Mouse (Mus musculus): ENCODE measurements around the gene 2010111I01Rik.
"Not testable (repeated sequence)": the region's sequence is repeated elsewhere in the genome, so short reads cannot be mapped to it uniquely, and the experiment has no call there.

2010111I01Rik gene

DNA sequence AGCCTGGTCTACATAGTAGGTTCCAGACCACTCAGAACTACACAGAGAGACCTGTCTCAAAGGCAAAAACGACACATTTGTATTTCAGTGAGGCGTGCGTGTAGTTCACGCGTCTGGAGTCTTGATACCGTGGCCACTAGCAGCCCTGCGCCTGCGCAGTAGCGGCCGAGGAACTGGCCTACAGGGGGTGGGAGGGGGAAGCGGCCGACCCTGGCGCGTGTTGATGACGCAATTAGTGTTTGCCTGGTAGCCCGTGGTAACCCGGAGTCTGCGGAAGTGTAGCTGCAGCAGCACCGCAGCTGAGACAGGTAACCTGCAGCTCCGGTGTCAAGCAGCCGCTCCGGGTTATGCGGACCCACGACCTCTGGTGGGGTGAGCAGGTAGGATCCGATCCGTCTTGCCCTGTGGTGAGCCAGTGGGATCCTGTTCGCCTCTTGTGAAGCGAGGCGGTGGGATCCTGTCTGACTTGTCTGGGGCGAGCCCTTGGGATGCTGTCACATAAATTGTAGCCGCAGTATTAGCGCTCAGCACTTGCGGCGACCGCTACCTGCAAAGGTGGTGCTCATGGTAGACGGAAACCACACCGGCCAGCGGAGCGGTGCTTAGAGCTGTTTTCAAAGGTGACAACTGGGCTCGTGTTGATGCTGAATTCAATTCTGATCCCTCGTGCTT lies at the start of gene 2010111I01Rik:
Gene 2010111I01Rik, plus strand, starts transcription at position 254 of the 672 bp plus-strand sequence.
- peak; percentile 95 for DNase-seq

DNA sequence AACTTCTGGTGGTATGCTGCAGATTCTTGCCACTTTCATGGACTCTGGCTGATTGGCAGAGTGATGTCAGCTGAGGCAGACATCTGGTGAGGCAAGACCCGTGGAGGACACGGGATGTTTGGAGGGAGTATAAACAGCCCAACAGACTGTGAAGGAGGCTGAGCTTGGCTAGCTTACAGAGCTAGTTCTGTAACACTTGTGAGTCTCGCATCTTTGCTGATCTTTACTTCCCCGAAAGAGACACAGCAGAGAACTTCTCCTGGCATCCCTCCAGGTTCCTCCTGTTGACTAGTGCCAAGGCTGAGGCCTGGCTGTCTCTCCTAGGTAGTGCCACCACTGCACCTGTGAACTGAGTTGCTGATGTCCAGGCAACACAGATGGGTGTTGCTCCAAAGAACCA lies 48.0 kb upstream of the 2010111I01Rik start:
- DNase-seq = no peak

DNA sequence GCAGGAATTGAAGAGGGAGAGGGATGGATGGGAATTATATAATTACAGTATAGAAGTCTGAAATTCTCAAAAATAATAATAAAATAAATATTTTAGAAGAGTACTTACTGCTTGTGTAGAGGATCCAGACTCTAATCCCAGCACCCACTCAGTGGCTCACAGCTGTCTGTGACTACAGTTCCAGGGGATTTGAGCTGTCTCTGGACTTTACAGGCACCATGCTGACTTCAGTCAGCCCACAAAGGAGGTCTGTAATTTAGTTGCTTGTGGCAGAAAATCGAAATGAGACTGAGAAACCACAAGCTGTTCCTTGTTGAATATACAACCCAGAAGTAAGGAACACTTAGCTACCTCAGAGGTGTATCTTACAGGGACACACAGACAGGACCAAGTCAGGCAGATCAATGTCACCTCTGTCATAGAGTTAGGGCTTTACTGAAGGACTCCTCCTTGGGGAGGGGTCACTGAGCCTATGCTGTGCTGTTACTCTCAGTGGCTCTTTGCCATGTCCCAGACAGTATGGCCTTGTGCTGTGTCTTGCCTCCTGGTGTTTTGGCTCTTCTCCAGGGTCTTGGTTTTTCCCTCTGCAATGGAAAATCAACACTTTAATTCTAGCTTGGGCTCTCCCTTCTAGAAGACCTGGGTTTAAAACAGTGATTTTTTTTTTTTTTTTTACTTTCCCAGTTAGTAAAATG lies 47.1 kb upstream of the 2010111I01Rik start:
- no peak for DNase-seq

GRCm38 (mm10) chr13:62919647-62920341 lies 44.9 kb upstream of the 2010111I01Rik start:
- DNase-seq = peak in 1 of 2 experiments; percentile 16

GRCm38 (mm10) chr13:62922645-62923044 lies 42.0 kb upstream of the 2010111I01Rik start:
- no peak for DNase-seq

- DNase-seq = no peak
Observed at GRCm38 (mm10) chr13:62923182-62923581, 41.5 kb upstream of the 2010111I01Rik start.

GRCm38 (mm10) chr13:62926479-62926878 lies 38.2 kb upstream of the 2010111I01Rik start:
- no peak for DNase-seq

GRCm38 (mm10) chr13:62927470-62927869 lies 37.2 kb upstream of the 2010111I01Rik start:
- no peak for DNase-seq

GRCm38 (mm10) chr13:62929144-62929543 lies 35.5 kb upstream of the 2010111I01Rik start:
- DNase-seq = not testable (repeated sequence)

DNA sequence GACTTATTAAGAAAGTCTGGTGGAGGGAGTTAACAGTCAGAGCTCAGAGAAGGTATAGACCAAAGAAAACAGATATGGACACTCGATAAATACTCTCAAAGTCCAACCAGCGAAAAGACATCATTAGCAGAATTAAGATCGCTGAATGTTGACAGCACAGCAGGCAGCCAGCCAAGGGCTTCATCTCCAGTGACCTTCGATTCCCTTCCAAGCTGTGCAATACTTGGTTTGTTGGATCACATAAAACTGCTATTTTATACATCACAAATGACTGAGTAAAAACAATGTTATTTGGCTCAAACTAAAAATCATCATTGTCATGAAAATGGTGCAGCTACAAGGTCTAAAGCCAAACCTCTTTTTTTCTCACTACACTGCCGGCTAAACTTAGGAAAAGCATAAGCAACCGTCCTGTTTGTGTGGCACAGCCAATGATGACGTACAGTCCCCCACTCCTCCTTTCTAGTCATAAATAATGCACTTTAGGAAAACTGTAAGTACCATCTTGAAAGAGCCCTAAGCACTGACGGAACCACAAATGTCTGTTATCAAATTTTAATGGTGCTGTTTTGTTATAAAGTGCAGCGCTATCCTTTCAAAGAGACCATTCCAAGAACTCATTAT lies 34.8 kb upstream of the 2010111I01Rik start:
- no peak for DNase-seq

DNA sequence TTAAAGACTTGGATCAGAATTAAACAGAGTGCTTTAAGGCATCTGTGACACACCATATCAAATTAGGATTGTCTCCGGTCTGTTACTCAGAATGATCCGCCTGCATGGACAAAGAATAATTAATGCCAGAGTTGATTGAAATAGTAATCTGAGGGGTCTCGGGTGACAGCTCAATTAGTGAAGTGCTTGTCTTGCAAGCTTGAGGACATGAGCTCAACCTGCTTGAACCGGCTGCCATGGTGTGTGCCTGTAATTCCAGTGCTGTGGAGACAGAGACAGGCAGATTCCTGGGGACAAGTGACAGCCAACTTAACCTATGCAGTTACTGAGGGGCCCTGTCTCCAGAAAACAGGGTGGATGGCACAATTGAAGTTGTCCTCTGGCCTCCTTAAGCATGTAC lies 32.2 kb upstream of the 2010111I01Rik start:
- DNase-seq = no peak

DNA sequence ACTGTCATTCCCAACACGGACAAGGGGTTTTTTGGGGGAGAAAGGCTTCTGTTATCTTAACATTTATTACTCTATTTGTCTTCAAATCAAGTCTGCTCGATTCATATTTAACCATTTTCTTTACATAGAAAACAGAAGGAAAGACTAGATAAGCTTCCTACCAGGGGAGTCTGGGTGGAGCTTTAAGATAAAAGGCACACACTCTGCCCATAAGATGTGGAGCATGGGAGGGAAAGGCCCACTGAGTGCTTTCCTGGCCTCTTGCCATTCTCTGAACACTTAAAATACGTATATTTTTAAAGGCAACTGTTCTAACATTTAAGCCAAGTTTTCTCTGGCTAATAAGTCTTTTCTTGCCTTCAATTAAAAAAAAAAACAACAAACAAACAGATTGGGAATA lies 25.3 kb upstream of the 2010111I01Rik start:
- no peak for DNase-seq

- no peak for DNase-seq
Observed at GRCm38 (mm10) chr13:62939797-62940196, 24.9 kb upstream of the 2010111I01Rik start.

GRCm38 (mm10) chr13:62940721-62941120 lies 24.0 kb upstream of the 2010111I01Rik start:
- DNase-seq = no peak

- DNase-seq = no peak
Observed at GRCm38 (mm10) chr13:62941341-62942005, 23.2 kb upstream of the 2010111I01Rik start.

DNA sequence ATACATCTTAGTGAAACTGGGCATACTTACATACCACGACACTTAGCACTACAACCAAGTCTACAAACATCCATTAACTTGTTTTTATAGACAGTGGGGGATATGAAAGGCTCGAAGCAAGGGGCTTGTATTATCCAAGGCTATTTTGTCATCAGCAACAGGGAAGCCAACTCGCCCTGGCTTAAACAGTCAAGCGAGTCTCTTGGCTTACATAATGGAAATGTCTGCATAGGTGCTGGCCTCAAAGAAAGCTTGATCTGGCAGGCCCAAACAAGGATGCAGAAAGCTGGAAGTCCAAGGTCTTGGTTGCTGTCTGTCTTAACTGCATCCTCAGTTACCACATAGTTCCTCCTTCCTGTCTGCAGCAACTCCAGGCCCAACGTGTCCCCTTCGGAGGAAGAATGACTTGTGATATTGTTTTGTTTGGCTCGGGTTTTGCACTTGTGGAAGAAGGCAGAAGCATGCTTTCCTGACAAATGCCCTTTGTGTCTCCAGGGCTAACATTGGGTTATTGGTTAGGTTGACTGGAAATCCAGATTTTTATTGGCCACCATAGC lies 21.3 kb upstream of the 2010111I01Rik start:
- no peak for DNase-seq

- no peak for DNase-seq
Observed at GRCm38 (mm10) chr13:62944109-62944508, 20.6 kb upstream of the 2010111I01Rik start.

DNA sequence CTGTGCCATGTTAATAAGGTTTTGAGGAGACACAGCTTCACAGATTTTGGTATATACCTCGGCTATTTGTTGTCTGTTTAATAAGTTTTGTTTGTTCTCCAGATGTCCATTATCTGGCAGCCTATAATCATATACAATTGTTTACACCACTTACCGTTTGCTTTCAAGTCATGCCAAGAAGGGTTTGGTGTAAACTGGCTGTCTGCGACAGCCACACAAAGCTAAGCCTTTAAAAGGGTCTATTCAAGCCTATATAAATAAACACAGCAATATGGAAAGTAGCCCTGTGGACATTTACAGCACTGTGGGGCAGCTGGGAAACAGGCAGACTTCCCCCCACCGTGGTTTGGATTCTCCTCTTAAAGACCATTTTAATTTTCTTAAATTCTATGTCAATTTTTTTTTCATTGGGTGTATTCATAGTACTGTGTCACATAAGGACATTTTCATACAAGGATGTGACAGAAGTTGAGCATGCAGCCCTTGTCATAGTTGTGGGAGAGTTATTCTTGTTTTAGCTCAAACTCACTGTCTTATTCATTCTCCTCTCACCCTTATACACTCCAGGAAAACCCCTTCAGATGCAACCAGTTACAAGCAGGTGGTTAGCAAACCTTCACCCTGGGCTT lies 15.0 kb upstream of the 2010111I01Rik start:
- DNase-seq = no peak

GRCm38 (mm10) chr13:62951606-62952005 lies 13.1 kb upstream of the 2010111I01Rik start:
- DNase-seq = no peak

- DNase-seq = no peak
Observed at GRCm38 (mm10) chr13:62952047-62952446, 12.6 kb upstream of the 2010111I01Rik start.

DNA sequence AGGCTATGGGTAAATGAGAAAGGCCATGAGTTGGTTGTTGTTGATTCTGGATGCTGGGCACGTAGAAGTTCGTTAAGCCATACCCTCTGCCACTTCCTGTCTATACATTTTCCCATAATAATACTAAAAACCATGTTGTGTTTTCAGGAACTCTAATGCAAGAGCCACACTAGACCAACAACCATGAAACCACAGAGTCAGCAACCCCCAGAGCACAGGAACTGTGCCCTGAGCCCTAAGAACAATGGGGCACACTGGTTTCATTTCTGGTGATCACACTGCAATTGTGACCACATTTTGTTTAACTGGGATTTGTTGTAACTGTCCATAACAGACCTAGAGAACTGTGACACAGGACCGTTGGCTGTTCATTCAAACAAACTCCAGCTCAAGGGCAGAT lies 12.1 kb upstream of the 2010111I01Rik start:
- no peak for DNase-seq

- DNase-seq = no peak
Observed at GRCm38 (mm10) chr13:62955997-62956396, 8.7 kb upstream of the 2010111I01Rik start.
